Mouse (Mus musculus) cerebellum, adult 9-11 months (tissue): ENCODE measurements around the gene Nrxn3.

Experiments
- DNase-seq: peaks from one replicate; pipeline ENCODE4 v3.0.0; 2022

The Nrxn3 gene

DNA sequence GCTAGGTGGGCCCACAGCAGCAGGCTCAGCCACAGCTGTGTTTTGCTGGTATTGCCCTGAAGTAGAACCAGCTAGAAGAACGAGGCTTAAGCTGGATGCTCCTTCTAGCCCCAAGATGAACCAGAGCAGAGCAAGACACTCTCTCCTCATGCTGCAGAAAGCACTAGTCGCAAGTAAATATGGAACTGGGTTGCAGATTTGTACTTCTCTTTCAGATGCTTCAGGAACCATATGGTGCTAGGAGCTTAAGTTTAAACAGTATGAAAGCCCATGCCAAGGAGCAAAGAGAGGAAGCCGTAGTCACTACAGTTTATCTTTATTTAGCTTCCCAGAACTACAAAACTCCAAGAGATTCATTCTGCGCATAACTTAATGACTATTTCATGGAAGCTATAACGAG is 1254.8 kb downstream of the Nrxn3 start:
- DNase-seq: no peak

- DNase-seq: no peak
Measured at GRCm38 (mm10) chr12:89979190-89979589, 1256.5 kb downstream of the Nrxn3 start.

DNA sequence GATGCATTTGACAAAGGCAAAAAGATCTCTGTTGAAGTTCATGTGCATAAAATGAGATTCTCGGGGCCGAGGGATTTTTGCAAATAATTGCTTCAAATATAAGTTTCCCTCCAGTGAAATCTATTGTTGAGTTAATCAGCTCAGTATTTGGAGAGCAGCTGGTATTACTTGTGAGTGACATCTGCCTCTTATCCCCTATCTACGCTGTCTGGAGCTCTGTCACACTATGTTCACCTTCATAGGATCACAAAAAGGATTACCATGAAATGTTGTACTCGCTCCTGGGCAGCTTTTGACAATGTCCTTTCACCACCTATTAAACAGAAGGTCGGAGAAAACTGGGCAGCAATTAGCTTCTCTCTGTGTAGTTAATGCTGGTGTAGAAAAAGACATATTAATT is 1259.8 kb downstream of the Nrxn3 start:
- no peak for DNase-seq

GRCm38 (mm10) chr12:89983399-89983798 is 1260.7 kb downstream of the Nrxn3 start:
- DNase-seq: peak; percentile 85

- DNase-seq: no peak
Measured at GRCm38 (mm10) chr12:89986219-89986618, 1263.5 kb downstream of the Nrxn3 start.

DNA sequence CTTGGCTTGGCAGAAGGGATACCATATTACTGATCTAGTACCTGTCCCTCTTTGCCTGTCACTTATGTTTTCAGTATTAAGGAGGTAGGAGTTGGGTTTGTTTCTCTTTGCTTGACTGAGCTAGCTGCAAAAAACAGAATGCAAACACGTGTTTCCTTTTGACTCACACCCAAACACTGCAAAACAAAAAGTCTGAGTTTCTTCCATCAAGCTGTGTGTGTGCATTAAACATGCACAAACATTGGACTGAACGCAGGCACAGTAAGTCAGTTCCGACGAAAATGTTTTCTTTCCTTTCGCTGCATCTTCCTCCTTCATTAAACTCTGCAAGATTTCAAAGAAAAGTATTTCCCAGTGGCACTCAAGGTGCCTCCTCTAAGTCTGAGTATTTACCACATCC is 1270.6 kb downstream of the Nrxn3 start:
- no peak for DNase-seq

GRCm38 (mm10) chr12:89995392-89995791 is 1272.7 kb downstream of the Nrxn3 start:
- DNase-seq: no peak

DNA sequence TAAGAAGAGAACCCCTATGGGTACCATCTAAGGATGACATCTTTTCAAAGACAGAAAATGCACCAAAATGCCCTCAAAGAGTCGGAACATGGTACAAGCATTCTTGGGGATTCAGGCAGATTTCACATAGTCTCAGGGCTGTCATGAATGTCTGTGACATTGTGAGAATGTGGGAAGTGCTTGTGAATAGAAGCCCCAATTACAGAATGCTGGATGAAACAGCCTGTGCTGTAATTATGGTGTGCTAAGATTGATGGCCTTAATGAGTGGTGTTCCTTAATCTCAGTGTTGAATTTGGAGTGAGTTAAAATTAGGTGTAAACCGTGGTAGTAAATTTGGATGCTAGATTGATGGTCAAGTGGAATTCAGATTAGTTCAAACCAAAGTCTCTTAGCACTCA is 1287.6 kb downstream of the Nrxn3 start:
- DNase-seq: no peak

GRCm38 (mm10) chr12:90013958-90014357 is 1291.3 kb downstream of the Nrxn3 start:
- no peak for DNase-seq

- DNase-seq: peak; percentile 46
Measured at GRCm38 (mm10) chr12:90027023-90027422, 1304.3 kb downstream of the Nrxn3 start.

DNA sequence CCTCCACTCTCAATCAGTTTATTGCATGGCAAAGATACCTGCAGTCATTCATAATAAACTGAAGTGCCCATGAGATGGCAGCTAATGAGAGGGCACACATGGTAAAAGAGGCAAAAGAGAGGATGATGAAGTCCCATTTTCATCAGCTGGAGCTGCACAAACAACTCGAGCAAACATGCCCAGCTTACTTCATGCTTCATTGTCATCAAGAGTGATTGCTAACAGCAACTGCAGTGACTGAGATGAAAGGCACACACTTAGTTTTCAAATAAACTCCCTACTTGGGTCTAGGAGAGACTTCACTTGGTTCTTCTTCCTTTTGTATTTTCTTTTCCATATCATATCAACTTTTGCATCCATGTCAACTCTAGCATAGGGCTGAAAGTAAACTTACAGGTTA is 1318.4 kb downstream of the Nrxn3 start:
- no peak for DNase-seq

DNA sequence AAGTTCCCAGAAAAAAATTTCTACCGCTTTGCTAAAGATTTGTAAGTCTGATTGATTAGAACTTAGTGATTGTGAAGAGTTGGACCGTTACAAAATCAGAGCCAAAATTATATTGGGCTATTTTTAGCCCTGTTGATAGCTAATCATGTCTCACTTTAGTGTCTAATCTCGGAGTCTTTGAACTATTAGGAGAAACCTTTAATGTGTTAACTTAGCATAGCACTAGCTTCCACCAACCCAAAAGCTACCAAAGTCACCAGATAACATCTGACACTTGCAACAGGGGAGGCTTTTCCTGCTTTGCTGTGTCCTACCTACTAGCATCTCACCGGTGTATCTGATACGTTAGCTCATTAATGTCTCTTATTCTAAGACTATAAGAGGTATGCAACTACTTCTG is 1333.6 kb downstream of the Nrxn3 start:
- no peak for DNase-seq

DNA sequence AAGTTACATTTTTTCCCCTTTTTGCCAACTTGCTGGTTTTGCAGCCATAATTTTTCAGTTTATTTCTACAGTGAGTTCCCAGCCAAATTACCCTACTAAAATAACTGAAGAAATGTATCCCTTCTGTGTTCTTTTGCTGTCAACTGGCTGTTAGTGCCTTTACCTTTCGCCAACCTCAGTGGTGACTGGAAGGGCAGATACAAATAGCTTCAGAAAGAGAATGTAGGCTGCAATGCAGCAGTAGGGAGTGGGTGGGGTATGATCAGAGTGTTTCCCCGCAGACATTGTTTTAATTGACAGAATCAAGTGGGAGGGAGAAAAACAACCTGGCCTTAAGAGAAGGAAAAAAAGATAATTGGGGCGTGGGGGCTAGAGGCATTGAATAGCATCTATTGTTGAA is 1337.1 kb downstream of the Nrxn3 start:
- no peak for DNase-seq

GRCm38 (mm10) chr12:90061312-90061711 is 1338.6 kb downstream of the Nrxn3 start:
- no peak for DNase-seq

DNA sequence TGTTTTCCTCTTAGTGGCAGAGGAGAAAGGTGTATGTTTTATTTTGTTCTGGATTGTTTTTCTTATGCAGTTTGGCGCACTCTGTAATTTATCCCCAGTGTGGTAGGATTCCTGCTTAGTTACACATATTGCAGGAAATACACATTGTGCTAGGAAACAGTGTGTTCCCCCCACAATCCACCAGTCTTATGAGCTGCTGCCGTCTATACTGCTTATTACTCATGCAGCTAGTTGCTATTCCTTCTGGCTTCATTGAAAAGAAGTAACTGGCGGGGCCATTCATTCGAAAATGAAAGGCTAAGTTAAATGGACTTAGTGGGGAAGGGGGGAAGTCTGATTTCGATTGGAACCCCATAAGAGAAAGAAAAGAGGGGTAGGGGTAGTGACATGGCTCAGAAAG is 1339.5 kb downstream of the Nrxn3 start:
- DNase-seq: no peak

GRCm38 (mm10) chr12:90063443-90063842 is 1340.8 kb downstream of the Nrxn3 start:
- DNase-seq: peak; percentile 35

DNA sequence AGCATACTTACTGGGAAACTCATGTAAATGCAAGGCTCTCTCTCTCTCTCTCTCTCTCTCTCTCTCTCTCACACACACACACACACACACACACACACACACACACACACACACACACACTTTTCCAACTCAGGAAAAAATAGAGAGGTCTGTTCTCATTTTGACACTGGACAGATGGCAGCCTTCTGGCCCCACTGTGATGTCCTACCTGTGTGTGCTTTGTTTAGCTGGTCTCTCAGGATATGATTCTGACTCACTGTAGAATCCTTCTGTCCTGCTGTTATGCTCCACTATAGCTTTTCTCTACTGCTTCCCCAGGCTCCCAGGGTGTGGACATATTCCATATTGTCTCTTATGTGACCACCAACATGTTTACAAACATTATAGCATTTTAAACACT is 1363.2 kb downstream of the Nrxn3 start:
- DNase-seq: peak; percentile 94

DNA sequence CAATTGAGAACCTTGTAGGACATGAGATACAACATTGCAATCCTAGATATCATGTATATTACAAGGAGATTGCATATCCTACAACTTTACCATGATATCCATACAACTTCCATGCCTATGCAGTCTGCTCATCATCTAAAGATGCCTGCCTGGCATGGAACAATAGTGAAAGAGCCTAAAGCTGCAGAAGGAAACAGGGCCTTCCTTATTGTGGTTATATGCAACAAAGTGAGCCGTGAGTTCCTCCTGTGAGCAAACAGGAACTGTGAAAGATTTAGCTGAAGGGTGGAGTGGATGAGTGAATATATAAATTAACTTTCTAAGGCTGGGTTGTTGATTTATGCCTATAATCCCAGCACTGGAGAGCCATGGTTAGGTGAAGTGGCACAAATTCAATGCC is 1373.1 kb downstream of the Nrxn3 start:
- no peak for DNase-seq

DNA sequence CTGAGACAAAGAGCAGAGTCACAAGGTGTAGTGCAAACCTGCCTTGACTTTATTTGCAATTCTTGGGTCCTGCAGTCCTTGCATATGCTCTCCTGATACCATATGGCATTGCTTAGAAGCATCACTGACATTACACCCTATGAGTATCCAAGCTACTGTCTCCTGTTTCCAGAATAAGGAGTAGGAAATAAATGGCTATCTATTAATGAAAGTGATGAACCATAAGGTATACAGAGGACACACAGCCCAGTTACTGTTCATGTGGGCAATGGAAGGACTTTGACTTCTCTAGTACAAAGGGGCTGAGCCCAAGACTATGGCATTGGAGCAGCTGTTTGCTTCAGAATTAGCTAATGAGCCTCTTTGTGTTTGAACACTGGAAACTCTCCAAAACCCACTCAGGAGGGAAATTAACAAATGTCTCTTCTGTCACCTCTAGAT is 1390.7 kb downstream of the Nrxn3 start:
- peak; percentile 82 for DNase-seq

- DNase-seq: no peak
Measured at GRCm38 (mm10) chr12:90131927-90132869, 1409.5 kb downstream of the Nrxn3 start.

GRCm38 (mm10) chr12:90142011-90142410 is 1419.3 kb downstream of the Nrxn3 start:
- peak; percentile 93 for DNase-seq

DNA sequence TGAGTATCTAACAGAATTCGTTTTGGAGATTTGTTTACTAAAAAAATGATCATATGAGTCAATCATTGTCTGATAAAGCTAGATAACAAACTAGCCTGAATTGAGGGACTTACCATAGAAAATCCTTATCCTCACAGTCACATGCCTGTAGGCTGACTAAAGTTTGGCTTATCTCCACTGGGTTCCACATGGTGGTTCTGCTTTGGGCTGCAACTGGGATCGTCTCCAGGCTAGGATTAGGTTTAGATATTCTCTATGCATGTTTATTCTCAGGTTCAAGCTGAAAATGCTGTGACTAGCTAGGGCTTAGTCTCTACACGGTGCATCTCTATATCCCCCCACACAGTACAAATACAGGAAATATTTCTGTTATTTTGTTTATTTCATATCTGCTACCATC is 1421.6 kb downstream of the Nrxn3 start:
- DNase-seq: peak; percentile 73

DNA sequence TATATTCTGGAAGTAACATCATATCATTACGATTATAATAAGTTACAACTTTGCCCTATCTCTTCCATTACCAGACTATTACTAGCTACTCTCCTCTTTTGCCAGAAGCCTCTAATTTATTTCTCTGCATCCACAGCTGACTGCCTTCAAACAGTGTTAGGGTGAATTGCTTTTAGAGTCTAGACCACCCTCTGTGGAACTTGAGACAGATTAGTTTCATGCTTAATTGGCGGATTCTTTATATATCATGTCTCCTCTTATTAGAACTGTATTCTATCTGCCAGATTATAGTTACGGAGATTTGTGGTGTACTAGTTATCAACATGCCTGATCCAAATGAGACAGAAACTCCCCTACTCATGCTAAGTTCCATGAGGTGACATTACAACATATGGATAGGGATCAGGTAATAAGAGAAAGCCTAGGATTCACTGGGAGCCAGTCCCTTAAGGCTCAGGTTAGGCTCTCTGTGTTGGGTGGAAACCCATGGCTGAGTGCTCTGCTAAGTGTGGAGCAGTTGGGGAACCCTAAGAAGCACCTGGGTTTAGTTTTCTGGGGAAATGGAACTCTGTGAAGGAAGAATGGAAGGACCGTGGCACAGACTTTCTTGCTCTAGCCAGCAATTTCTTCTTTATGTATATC is 1435.6 kb downstream of the Nrxn3 start:
- DNase-seq: no peak

GRCm38 (mm10) chr12:90159911-90160310 is 1437.2 kb downstream of the Nrxn3 start:
- no peak for DNase-seq
